Mouse (Mus musculus) embryonic facial prominence, embryonic 11.5 days (tissue): ENCODE measurements around the gene Gnb1. TPM values are rescaled to one million over a fixed set of nuclear protein-coding genes. Genes with fewer than 3 reads are reported as not detected.

Experiments
- ATAC-seq: fragments of 200-750 bp; cut with Nextera tagmentation; replicated peaks from 2 replicates; pipeline ENCODE4 v1.8.0; 2017; ENCODE audit warnings: low read depth; ENCODE audit not compliant: insufficient number of reproducible peaks, low FRiP score, low TSS enrichment
- DNase-seq: peaks from one replicate; pipeline ENCODE4 v3.0.0-alpha.2; 2015; ENCODE audit warnings: low spot score
- H3K27ac ChIP-seq: fragments of 300-500 bp; sonication (generic); replicated peaks from 2 replicates; pipeline ENCODE4 v1.5.1; 2014; ENCODE audit warnings: mild to moderate bottlenecking, low read depth, low read length, control low read depth
- H3K27me3 ChIP-seq: fragments of 300-500 bp; sonication (generic); 2 replicates; pipeline ENCODE4 v1.6.1; 2014; ENCODE audit warnings: mild to moderate bottlenecking, low read length, moderate library complexity, mixed read lengths; ENCODE audit not compliant: control insufficient read depth, insufficient read depth
- H3K36me3 ChIP-seq: fragments of 300-500 bp; sonication (generic); replicated peaks from 2 replicates; pipeline ENCODE4 v1.6.1; 2014; ENCODE audit warnings: low read depth, mild to moderate bottlenecking, low read length, moderate library complexity, mixed read lengths; ENCODE audit not compliant: control insufficient read depth, insufficient read depth
- H3K4me1 ChIP-seq: fragments of 300-500 bp; sonication (generic); 2 replicates; pipeline ENCODE4 v1.6.1; 2014; ENCODE audit warnings: low read length, mixed read lengths; ENCODE audit not compliant: control insufficient read depth, insufficient read depth
- H3K4me2 ChIP-seq: fragments of 300-500 bp; sonication (generic); 2 replicates; pipeline ENCODE4 v1.6.1; 2014; ENCODE audit warnings: low read depth, mild to moderate bottlenecking, control low read depth, low read length, moderate library complexity
- H3K4me3 ChIP-seq: fragments of 300-500 bp; sonication (generic); 2 replicates; pipeline ENCODE4 v1.5.1; 2014; ENCODE audit warnings: low read depth, low read length, control low read depth
- H3K9ac ChIP-seq: fragments of 300-500 bp; sonication (generic); replicated peaks from 2 replicates; pipeline ENCODE4 v1.6.1; 2014; ENCODE audit warnings: mild to moderate bottlenecking, control low read depth, low read length
- H3K9me3 ChIP-seq: fragments of 300-500 bp; sonication (generic); replicated peaks from 2 replicates; pipeline ENCODE4 v1.6.1; 2016; ENCODE audit warnings: mild to moderate bottlenecking, low read length, inconsistent platforms, mixed read lengths; ENCODE audit not compliant: control insufficient read depth
- WGBS: fragments of 180-500 bp; shearing (Covaris S2); extraction: QIAGEN DNeasy Blood & Tissue Kit; methylation state at CpG from one replicate; pipeline ENCODE4 v1.1.7; 2014; 5-methylcytosine and 5-hydroxymethylcytosine counted together
- polyA plus RNA-seq: library from polyadenylated mRNA; unstranded; fragments of >200 nt; fragmentation: Nextera tagmentation; extraction: Ambion mirVana; gene quantifications from 2 replicates; pipeline ENCODE4 v1.2.1, GENCODE M21; 2014

The Gnb1 gene
- polyA plus RNA-seq, 1 experiment from 2014 or later = 691 TPM

GRCm38 (mm10) chr4:155591012-155591719 lies 100.0 kb downstream of the Gnb1 start:
- Histone ChIP-seq H3K4me1 (no peaks in the 10 kb centered on the region), H3K36me3 (peaks cover 11% of the 10 kb centered on the region), H3K4me2 (no peak overlapping the region), H3K27me3 (no peaks in the 10 kb centered on the region), H3K9ac (no peak overlapping the region), H3K27ac (no peak overlapping the region), H3K9me3 (no peaks in the 10 kb centered on the region), H3K4me3 (no peak overlapping the region)
- 86% methylated on average over 7 of the region's 7 CpGs for WGBS
- no peak for DNase-seq
- ATAC-seq = no peak

- DNase-seq (no peak), ATAC-seq (no peak)
- peaks cover 5% of the 10 kb centered on the region for H3K36me3 ChIP-seq
- WGBS = 64% methylated on average over 1 of the region's 1 CpGs
- no peaks in the 10 kb centered on the region for H3K9me3 ChIP-seq
- no peak overlapping the region for H3K27ac ChIP-seq
- no peak overlapping the region for H3K9ac ChIP-seq
- H3K4me1 ChIP-seq = no peaks in the 10 kb centered on the region
- H3K4me2 ChIP-seq = no peak overlapping the region
- H3K4me3 ChIP-seq = no peak overlapping the region
- H3K27me3 ChIP-seq = no peaks in the 10 kb centered on the region
These were observed 102.6 kb downstream of the Gnb1 start for GRCm38 (mm10) chr4:155593780-155594179.

- H3K9ac ChIP-seq = no peak overlapping the region
- WGBS = 80% methylated on average over 3 of the region's 3 CpGs
These were observed 104.6 kb downstream of the Gnb1 start for GRCm38 (mm10) chr4:155595777-155596176.

GRCm38 (mm10) chr4:155596606-155597005 lies 105.4 kb downstream of the Gnb1 start:
- Histone ChIP-seq H3K4me2 (no peak overlapping the region), H3K4me3 (no peak overlapping the region), H3K27me3 (no peaks in the 10 kb centered on the region), H3K9me3 (no peaks in the 10 kb centered on the region), H3K9ac (no peak overlapping the region), H3K4me1 (no peaks in the 10 kb centered on the region), H3K36me3 (no peaks in the 10 kb centered on the region), H3K27ac (no peak overlapping the region)
- no peak for DNase-seq
- 85% methylated on average over 5 of the region's 5 CpGs for WGBS
- ATAC-seq = no peak

More at GRCm38 (mm10) chr4:155595777-155596176, 104.6 kb downstream of the Gnb1 start:
- Histone ChIP-seq H3K4me3 (no peak overlapping the region), H3K9me3 (no peaks in the 10 kb centered on the region), H3K27me3 (no peaks in the 10 kb centered on the region), H3K4me1 (no peaks in the 10 kb centered on the region), H3K36me3 (no peaks in the 10 kb centered on the region), H3K27ac (no peak overlapping the region), H3K4me2 (no peak overlapping the region)
- ATAC-seq = no peak
- no peak for DNase-seq

GRCm38 (mm10) chr4:155598536-155598935 lies 107.4 kb downstream of the Gnb1 start:
- WGBS = 26% methylated on average over 8 of the region's 20 CpGs
- H3K9me3 ChIP-seq = no peaks in the 10 kb centered on the region
- ATAC-seq (no peak), DNase-seq (no peak)
- no peaks in the 10 kb centered on the region for H3K4me1 ChIP-seq
- H3K36me3 ChIP-seq = no peaks in the 10 kb centered on the region
- no peaks in the 10 kb centered on the region for H3K27me3 ChIP-seq
- no peak overlapping the region for H3K4me3 ChIP-seq
- no peak overlapping the region for H3K9ac ChIP-seq
- no peak overlapping the region for H3K4me2 ChIP-seq
- no peak overlapping the region for H3K27ac ChIP-seq

GRCm38 (mm10) chr4:155599901-155600825 lies 109.0 kb downstream of the Gnb1 start:
- Histone ChIP-seq H3K9ac (no peak overlapping the region), H3K4me2 (peak overlapping the region; percentile 90; the same call in 1 of the 2 replicates), H3K27ac (no peak overlapping the region), H3K36me3 (no peaks in the 10 kb centered on the region; the same call in 1 of the 2 replicates), H3K9me3 (no peaks in the 10 kb centered on the region), H3K4me1 (no peaks in the 10 kb centered on the region), H3K4me3 (peak overlapping the region; percentile 93), H3K27me3 (no peaks in the 10 kb centered on the region)
- ATAC-seq (no peak), DNase-seq (no peak)
- WGBS = 88% methylated on average over 10 of the region's 11 CpGs

GRCm38 (mm10) chr4:155601091-155601996 lies 110.2 kb downstream of the Gnb1 start, which contains the start of gene Slc35e2:
Gene Slc35e2 (plus strand): TSS chr4:155601416.
- DNase-seq (peak; percentile 95), ATAC-seq (peak; percentile 94)
- H3K9ac ChIP-seq = peak within 1 kb of the TSS; percentile 94
- H3K4me1 ChIP-seq = no peaks in the 10 kb centered on the region
- peak within 1 kb of the TSS; percentile 99 for H3K27ac ChIP-seq
- H3K27me3 ChIP-seq = no peaks in the 10 kb centered on the region
- peak within 1 kb of the TSS; percentile 93 for H3K4me3 ChIP-seq
- H3K36me3 ChIP-seq = no peaks in the 10 kb centered on the region; the same call in 1 of the 2 replicates
- H3K4me2 ChIP-seq = peak within 1 kb of the TSS; percentile 90
- WGBS = under 1% methylated on average over 56 of the region's 65 CpGs
- no peaks in the 10 kb centered on the region for H3K9me3 ChIP-seq
